Mouse (Mus musculus): ENCODE measurements at regions not wholly inside any gene's neighbourhood (a gene's known extent, or its start where the extent isn't known, plus 50 kb on each side); places are given as distances from the start of the nearest gene placed in this dataset.

GRCm38 (mm10) chr9:61705586-61706233, 208.6 kb downstream of the Rplp1 start:
- DNase-seq, result peak; percentile 55 to 58

- DNase-seq, result no peak
Measured at GRCm38 (mm10) chr9:61703301-61703700, 211.0 kb downstream of the Rplp1 start.

- DNase-seq, result peak; percentile 60 to 68
Measured at GRCm38 (mm10) chr9:61702280-61702966, 211.9 kb downstream of the Rplp1 start.

- no peak for DNase-seq
Measured at GRCm38 (mm10) chr9:61700576-61700975, 213.8 kb downstream of the Rplp1 start.

- DNase-seq, result peak in 1 of 2 experiments; percentile 44
Measured at GRCm38 (mm10) chr9:61699618-61700017, 214.7 kb downstream of the Rplp1 start.

- DNase-seq, result peak; percentile 56 to 59
Measured at GRCm38 (mm10) chr9:61697959-61698358, 216.4 kb downstream of the Rplp1 start.

GRCm38 (mm10) chr9:61696831-61697230, 217.5 kb downstream of the Rplp1 start:
- DNase-seq, result no peak

GRCm38 (mm10) chr9:61695821-61696220, 218.5 kb downstream of the Rplp1 start:
- peak in 1 of 2 experiments; percentile 22 for DNase-seq

GRCm38 (mm10) chr9:61695381-61695791, 219.0 kb downstream of the Rplp1 start:
- DNase-seq, result peak; percentile 39 to 42

- no peak for DNase-seq
Measured at GRCm38 (mm10) chr9:61694206-61694605, 220.1 kb downstream of the Rplp1 start.

- no peak for DNase-seq
Measured at GRCm38 (mm10) chr9:61690786-61691185, 223.6 kb downstream of the Rplp1 start.

- DNase-seq, result no peak
Measured at GRCm38 (mm10) chr9:61689939-61690338, 224.4 kb downstream of the Rplp1 start.

- DNase-seq, result no peak
Measured at GRCm38 (mm10) chr9:61689516-61689915, 224.8 kb downstream of the Rplp1 start.

GRCm38 (mm10) chr9:61683557-61683956, 230.8 kb downstream of the Rplp1 start:
- no peak for DNase-seq

GRCm38 (mm10) chr9:61682744-61683259, 231.5 kb downstream of the Rplp1 start:
- no peak for DNase-seq

GRCm38 (mm10) chr9:61682316-61682715, 232.0 kb downstream of the Rplp1 start:
- DNase-seq, result no peak

- no peak for DNase-seq
Measured at GRCm38 (mm10) chr9:61681406-61681805, 232.9 kb downstream of the Rplp1 start.

GRCm38 (mm10) chr9:61680911-61681311, 233.4 kb downstream of the Rplp1 start:
- peak in 1 of 2 experiments; percentile 24 for DNase-seq

GRCm38 (mm10) chr9:61679686-61680085, 234.7 kb downstream of the Rplp1 start:
- DNase-seq, result peak; percentile 20 to 47

- no peak for DNase-seq
Measured at GRCm38 (mm10) chr9:61677603-61678002, 236.7 kb downstream of the Rplp1 start.

- no peak for DNase-seq
Measured at GRCm38 (mm10) chr9:61677037-61677436, 237.3 kb downstream of the Rplp1 start.

- DNase-seq, result no peak
Measured at GRCm38 (mm10) chr9:61675366-61675765, 239.0 kb downstream of the Rplp1 start.

GRCm38 (mm10) chr9:61673575-61674203, 240.7 kb downstream of the Rplp1 start:
- no peak for DNase-seq

GRCm38 (mm10) chr9:61670986-61671385, 243.4 kb downstream of the Rplp1 start:
- peak; percentile 23 to 25 for DNase-seq

Data from lung, adult 18-20 months (tissue).